Comparison of ENCODE assay signal across 17 mouse cellular contexts in the genomic region with DNA sequence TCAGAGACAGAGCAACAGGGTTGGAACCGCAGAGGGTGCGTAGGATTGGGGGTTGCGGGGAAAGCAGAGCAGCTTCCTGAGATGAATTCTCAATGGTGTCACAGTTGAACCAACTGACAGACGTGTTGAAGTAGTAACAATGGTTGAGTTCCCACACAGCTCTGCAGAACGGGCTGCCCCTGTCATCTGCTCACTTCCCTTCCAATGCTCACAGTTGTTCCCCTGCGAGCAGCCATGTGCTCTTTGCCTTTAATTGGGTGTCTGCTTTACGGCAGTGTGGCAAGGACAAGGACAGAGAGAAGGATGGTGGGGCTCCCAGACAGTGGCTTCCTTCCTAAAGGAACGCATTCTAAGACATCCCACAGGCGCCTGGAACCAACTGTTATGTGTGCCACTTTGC. TPM values are rescaled to one million over a fixed set of nuclear protein-coding genes. Genes with fewer than 3 reads are reported as not detected.
DNase-seq lines count a peak whose midpoint lies in the region; ATAC-seq lines count a peak whose summit lies in the region.
"Had no signal": no experiment of that assay in that cellular context is flagged by ENCODE, and none has a peak within 500 bp of the region (broad histone marks: within the 10 kb centered on the region; RNA-seq: fewer than 3 reads in every experiment).

No protein-coding gene starts in this region.

- H3K27me3 ChIP-seq in megakaryocyte, embryonic 14.5 days (replicated peaks), result peaks cover 2% of the 10 kb centered on the region
- no peaks in the 10 kb centered on the region for H3K27me3 ChIP-seq in limb, embryonic 12.5 days
- H3K27me3 ChIP-seq: embryonic facial prominence, embryonic 12.5 days had no signal

- DNase-seq in adipocyte (ENCODE audit: low spot score), result no peak
- DNase-seq in urinary bladder, adult 18-20 months (ENCODE audit: low spot score in 2 of 2), result no peak
- no peak for DNase-seq in ovary, adult 18-20 months (ENCODE audit: low spot score)
- DNase-seq: adrenal gland, postnatal 36 days; cerebellum, adult 2 months; lung, adult 18-20 months had no signal

- H3K9me3 ChIP-seq in megakaryocyte, embryonic 14.5 days, result peaks cover 8% of the 10 kb centered on the region
- no peaks in the 10 kb centered on the region for H3K9me3 ChIP-seq in limb, embryonic 12.5 days
- H3K9me3 ChIP-seq: embryonic facial prominence, embryonic 12.5 days; heart, embryonic 10.5 days; limb, embryonic 13.5 days; midbrain, embryonic 12.5 days had no signal

- ATAC-seq in megakaryocyte, adult 5-6 weeks (ENCODE audit: poor library complexity, severe bottlenecking), result no peak
- ATAC-seq in common myeloid progenitor, adult 5-6 weeks (replicated peaks; ENCODE audit: low read depth, poor library complexity, severe bottlenecking), result 0 out of 2 replicates have a peak, but pooled peaks have one; percentile 42
- ATAC-seq in hematopoietic stem cell, adult 5-6 weeks (replicated peaks in 1 of 2; ENCODE audit: insufficient read depth in 1 of 2, low FRiP score in 2 of 2, low TSS enrichment in 1 of 2, low read depth in 1 of 2, poor library complexity in 2 of 2, severe bottlenecking in 2 of 2), result peak; percentile 42 to 58; a peak in 3 of 4 replicates
- ATAC-seq in limb, embryonic 12.5 days (ENCODE audit: insufficient number of reproducible peaks, insufficient read depth, low FRiP score, low TSS enrichment, low read depth), result 0 out of 2 replicates have a peak, but pooled peaks have one; percentile 56

- no peaks in the 10 kb centered on the region for H3K4me1 ChIP-seq in megakaryocyte, embryonic 14.5 days
- H3K4me1 ChIP-seq in limb, embryonic 12.5 days (replicated peaks), result peaks cover 9% of the 10 kb centered on the region
- H3K4me1 ChIP-seq: embryonic facial prominence, embryonic 12.5 days had no signal

- peak overlapping the region; percentile 15 for H3K4me3 ChIP-seq in megakaryocyte, embryonic 14.5 days (replicated peaks)
- H3K4me3 ChIP-seq in limb, embryonic 12.5 days (replicated peaks), result no peak overlapping the region
- H3K4me3 ChIP-seq: embryonic facial prominence, embryonic 12.5 days; heart, embryonic 10.5 days; limb, embryonic 13.5 days; midbrain, embryonic 12.5 days had no signal

- H3K4me2 ChIP-seq in limb, embryonic 12.5 days, result no peak overlapping the region
- H3K4me2 ChIP-seq: embryonic facial prominence, embryonic 12.5 days; limb, embryonic 13.5 days; midbrain, embryonic 12.5 days had no signal

- 42% methylated on average over 9 of the region's 9 CpGs for WGBS in limb, embryonic 12.5 days

- no peak overlapping the region for H3K27ac ChIP-seq in limb, embryonic 12.5 days
- H3K27ac ChIP-seq: embryonic facial prominence, embryonic 12.5 days; heart, embryonic 10.5 days; kidney, postnatal 0 days; limb, embryonic 13.5 days; midbrain, embryonic 12.5 days; stomach, postnatal 0 days had no signal

- no peaks in the 10 kb centered on the region for H3K36me3 ChIP-seq in megakaryocyte, embryonic 14.5 days (replicated peaks; ENCODE audit: low read length)
- H3K36me3 ChIP-seq in limb, embryonic 12.5 days, result no peaks in the 10 kb centered on the region
- H3K36me3 ChIP-seq: embryonic facial prominence, embryonic 12.5 days; heart, embryonic 10.5 days; limb, embryonic 13.5 days; midbrain, embryonic 12.5 days had no signal

- no peak overlapping the region for H3K9ac ChIP-seq in limb, embryonic 12.5 days (replicated peaks)
- H3K9ac ChIP-seq: embryonic facial prominence, embryonic 12.5 days; limb, embryonic 13.5 days; midbrain, embryonic 12.5 days had no signal

RNA-seq across cellular contexts. Expression of gene Ddah1, which starts 15.4 kb away (rescaled TPM):
- not detected in 2 replicates for polyA plus RNA-seq in megakaryocyte, embryonic 14.5 days (2012; ENCODE audit: insufficient read depth, low replicate concordance)
- total RNA-seq in megakaryocyte, adult 5-6 weeks (2015), result not detected in 2 replicates
- total RNA-seq in megakaryocyte, adult 5-6 weeks (2017), result not detected in 2 replicates
- total RNA-seq in common myeloid progenitor, adult 5-6 weeks (2017), result not detected in 2 replicates
- total RNA-seq in hematopoietic stem cell, adult 5-6 weeks (2017), result not detected in 2 replicates
- polyA plus RNA-seq in limb, embryonic 12.5 days (2016; fragmentation: Nextera tagmentation; extraction: Ambion mirVana), result 21.7 and 25.4 TPM in 2 replicates
